Mouse (Mus musculus): ENCODE results near the gene Cct7. TPM values are rescaled to one million over a fixed set of nuclear protein-coding genes. Genes with fewer than 3 reads are reported as not detected.

The Cct7 gene
- polyA plus RNA-seq, 1 experiment: 180 TPM

- DNase-seq (ENCODE audit: extremely low spot score in 1 of 2, low spot score in 1 of 2): peak; percentile 99
Observed at GRCm38 (mm10) chr6:85451664-85452410, 523 bp downstream of the Cct7 start, which contains the start of gene Pradc1. Gene Pradc1, minus strand, starts transcription at chr6:85451970.

GRCm38 (mm10) chr6:85452411-85452665 lies 1.0 kb downstream of the Cct7 start:
- no peak for DNase-seq (ENCODE audit: extremely low spot score in 1 of 2, low spot score in 1 of 2)

- DNase-seq (ENCODE audit: extremely low spot score in 1 of 2, low spot score in 1 of 2): no peak
Observed at GRCm38 (mm10) chr6:85452816-85453215, 1.5 kb downstream of the Cct7 start.

GRCm38 (mm10) chr6:85459621-85460020 lies 8.3 kb downstream of the Cct7 start:
- no peak for DNase-seq (ENCODE audit: extremely low spot score in 1 of 2, low spot score in 1 of 2)

- DNase-seq (ENCODE audit: extremely low spot score in 1 of 2, low spot score in 1 of 2): peak in 1 of 2 experiments; percentile 61
Observed at GRCm38 (mm10) chr6:85465381-85465780, 14.1 kb downstream of the Cct7 start.

- no peak for DNase-seq (ENCODE audit: extremely low spot score in 1 of 2, low spot score in 1 of 2)
Observed at GRCm38 (mm10) chr6:85469660-85470430, 18.5 kb downstream of the Cct7 start.

GRCm38 (mm10) chr6:85471962-85472361 lies 20.6 kb downstream of the Cct7 start:
- DNase-seq (ENCODE audit: extremely low spot score in 1 of 2, low spot score in 1 of 2): no peak

GRCm38 (mm10) chr6:85472542-85472941 lies 21.2 kb downstream of the Cct7 start:
- DNase-seq (ENCODE audit: extremely low spot score in 1 of 2, low spot score in 1 of 2): no peak

- no peak for DNase-seq (ENCODE audit: extremely low spot score in 1 of 2, low spot score in 1 of 2)
Observed at GRCm38 (mm10) chr6:85475581-85475980, 24.3 kb downstream of the Cct7 start.

GRCm38 (mm10) chr6:85477366-85477917 lies 26.1 kb downstream of the Cct7 start:
- DNase-seq (ENCODE audit: extremely low spot score in 1 of 2, low spot score in 1 of 2): no peak

- DNase-seq (ENCODE audit: extremely low spot score in 1 of 2, low spot score in 1 of 2): no peak
Observed at GRCm38 (mm10) chr6:85478416-85478815, 27.1 kb downstream of the Cct7 start.

- no peak for DNase-seq (ENCODE audit: extremely low spot score in 1 of 2, low spot score in 1 of 2)
Observed at GRCm38 (mm10) chr6:85479979-85480378, 28.7 kb downstream of the Cct7 start.

GRCm38 (mm10) chr6:85480685-85481084 lies 29.4 kb downstream of the Cct7 start:
- no peak for DNase-seq (ENCODE audit: extremely low spot score in 1 of 2, low spot score in 1 of 2)

- no peak for DNase-seq (ENCODE audit: extremely low spot score in 1 of 2, low spot score in 1 of 2)
Observed at GRCm38 (mm10) chr6:85483843-85484721, 32.8 kb downstream of the Cct7 start.

- DNase-seq (ENCODE audit: extremely low spot score in 1 of 2, low spot score in 1 of 2): no peak
Observed at GRCm38 (mm10) chr6:85485738-85486137, 34.4 kb downstream of the Cct7 start.

- DNase-seq (ENCODE audit: extremely low spot score in 1 of 2, low spot score in 1 of 2): no peak
Observed at GRCm38 (mm10) chr6:85488510-85488909, 37.2 kb downstream of the Cct7 start.

- DNase-seq (ENCODE audit: extremely low spot score in 1 of 2, low spot score in 1 of 2): no peak
Observed at GRCm38 (mm10) chr6:85489717-85490116, 38.4 kb downstream of the Cct7 start.

- DNase-seq (ENCODE audit: extremely low spot score in 1 of 2, low spot score in 1 of 2): no peak
Observed at GRCm38 (mm10) chr6:85490252-85490651, 38.9 kb downstream of the Cct7 start.

- DNase-seq (ENCODE audit: extremely low spot score in 1 of 2, low spot score in 1 of 2): no peak
Observed at GRCm38 (mm10) chr6:85491606-85492005, 40.3 kb downstream of the Cct7 start.

- DNase-seq (ENCODE audit: extremely low spot score in 1 of 2, low spot score in 1 of 2): no peak
Observed at GRCm38 (mm10) chr6:85496976-85497375, 45.7 kb downstream of the Cct7 start.

- DNase-seq (ENCODE audit: extremely low spot score in 1 of 2, low spot score in 1 of 2): no peak
Observed at GRCm38 (mm10) chr6:85498147-85498546, 46.8 kb downstream of the Cct7 start.
